Mouse (Mus musculus) neural tube, embryonic 10.5 days (tissue): Measurements from ENCODE around the gene Trip13.

Experiments used
- DNase-seq: peaks from one replicate; pipeline ENCODE4 v3.0.0-alpha.2; 2017; ENCODE audit warnings: low spot score; ENCODE audit errors: extremely low spot score

The Trip13 gene

GRCm38 (mm10) chr13:73937321-73938176, at the start of gene Trip13, which contains the start of gene Brd9:
TSS of gene Trip13 (minus strand) at chr13:73937784.
TSS of gene Brd9 (plus strand) at chr13:73937811.
- peak; percentile 95 for DNase-seq

GRCm38 (mm10) chr13:73976935-73977334, 39.4 kb upstream of the Trip13 start:
- no peak for DNase-seq

- DNase-seq, result no peak
These were observed 36.9 kb upstream of the Trip13 start for GRCm38 (mm10) chr13:73974523-73974922.

- peak; percentile 58 for DNase-seq
These were observed 33.2 kb upstream of the Trip13 start for GRCm38 (mm10) chr13:73970545-73971448.

- DNase-seq, result no peak
These were observed 26.0 kb upstream of the Trip13 start, which contains the start of gene Zdhhc11 for GRCm38 (mm10) chr13:73963551-73963950. TSS of gene Zdhhc11 (plus strand) at chr13:73963851.

- DNase-seq, result no peak
These were observed 23.6 kb upstream of the Trip13 start for GRCm38 (mm10) chr13:73961177-73961576.

GRCm38 (mm10) chr13:73960117-73960652, 22.6 kb upstream of the Trip13 start:
- DNase-seq, result no peak

- no peak for DNase-seq
These were observed 17.9 kb upstream of the Trip13 start for GRCm38 (mm10) chr13:73955531-73955930.

- DNase-seq, result no peak
These were observed 17.1 kb upstream of the Trip13 start for GRCm38 (mm10) chr13:73954666-73955065.

- no peak for DNase-seq
These were observed 16.1 kb upstream of the Trip13 start for GRCm38 (mm10) chr13:73953551-73954130.

GRCm38 (mm10) chr13:73944606-73945005, 7.0 kb upstream of the Trip13 start:
- DNase-seq, result no peak

GRCm38 (mm10) chr13:73939101-73939500, 1.5 kb upstream of the Trip13 start:
- DNase-seq, result no peak

GRCm38 (mm10) chr13:73938177-73938560, 585 bp upstream of the Trip13 start:
- DNase-seq, result no peak

- DNase-seq, result no peak
These were observed 655 bp downstream of the Trip13 start for GRCm38 (mm10) chr13:73936938-73937320.

GRCm38 (mm10) chr13:73932201-73932600, 5.4 kb downstream of the Trip13 start:
- DNase-seq, result no peak

- DNase-seq, result no peak
These were observed 24.5 kb downstream of the Trip13 start for GRCm38 (mm10) chr13:73913066-73913465.

GRCm38 (mm10) chr13:73907683-73908412, 29.7 kb downstream of the Trip13 start:
- DNase-seq, result no peak

GRCm38 (mm10) chr13:73907136-73907535, 30.4 kb downstream of the Trip13 start:
- no peak for DNase-seq

GRCm38 (mm10) chr13:73897561-73897960, 40.0 kb downstream of the Trip13 start:
- DNase-seq, result no peak

GRCm38 (mm10) chr13:73892493-73893178, 44.9 kb downstream of the Trip13 start:
- peak; percentile 35 for DNase-seq
